Mouse (Mus musculus) hindbrain, postnatal 0 days (tissue): Measurements from ENCODE around the gene Maco1. TPM values are rescaled to one million over a fixed set of nuclear protein-coding genes. Genes with fewer than 3 reads are reported as not detected.

Experiments used
- ATAC-seq: fragments of 200-750 bp; cut with Nextera tagmentation; 2 replicates; pipeline ENCODE4 v1.8.0; 2017; ENCODE audit warnings: mild to moderate bottlenecking, moderate TSS enrichment, moderate library complexity
- DNase-seq: peaks from one replicate; pipeline ENCODE4 v3.0.0-alpha.2; 2015; ENCODE audit warnings: low spot score
- H3K27ac ChIP-seq: fragments of 300-500 bp; sonication (generic); 2 replicates; pipeline ENCODE4 v1.5.1; 2014; ENCODE audit warnings: mild to moderate bottlenecking
- H3K27me3 ChIP-seq: fragments of 300-500 bp; sonication (generic); 2 replicates; pipeline ENCODE4 v1.6.1; 2014; ENCODE audit warnings: low read length, mixed read lengths; ENCODE audit not compliant: insufficient read depth
- H3K36me3 ChIP-seq: fragments of 300-500 bp; sonication (generic); 2 replicates; pipeline ENCODE4 v1.6.1; 2014; ENCODE audit warnings: low read length, mixed read lengths; ENCODE audit not compliant: insufficient read depth
- H3K4me1 ChIP-seq: fragments of 300-500 bp; sonication (generic); 2 replicates; pipeline ENCODE4 v1.6.1; 2014; ENCODE audit warnings: antibody characterized with exemption, low read length, mixed read lengths; ENCODE audit not compliant: insufficient read depth
- H3K4me2 ChIP-seq: fragments of 300-500 bp; sonication (generic); 2 replicates; pipeline ENCODE4 v1.6.1; 2014; ENCODE audit warnings: low read depth, mild to moderate bottlenecking, low read length, moderate library complexity, mixed read lengths
- H3K4me3 ChIP-seq: fragments of 300-500 bp; sonication (generic); 2 replicates; pipeline ENCODE4 v1.5.1; 2014; ENCODE audit warnings: low read length
- H3K9ac ChIP-seq: fragments of 300-500 bp; sonication (generic); replicated peaks from 2 replicates; pipeline ENCODE4 v1.6.1; 2014; ENCODE audit warnings: mild to moderate bottlenecking, low read length, moderate library complexity, mixed read lengths
- H3K9me3 ChIP-seq: fragments of 300-500 bp; sonication (generic); 2 replicates; pipeline ENCODE4 v1.6.1; 2016; ENCODE audit warnings: low read length, mixed read lengths
- CTCF ChIP-seq: IDR thresholded peaks from 2 replicates; pipeline ENCODE4 v1.5.1; 2016; ENCODE audit warnings: antibody characterized with exemption, control low read depth, low read depth
- WGBS: fragments of 180-500 bp; shearing (Covaris S2); extraction: QIAGEN DNeasy Blood & Tissue Kit; methylation state at CpG from one replicate; pipeline ENCODE4 v1.1.7; 2014; 5-methylcytosine and 5-hydroxymethylcytosine counted together
- polyA plus RNA-seq: library from polyadenylated mRNA; unstranded; fragments of >200 nt; fragmentation: Nextera tagmentation; extraction: Ambion mirVana; gene quantifications from 2 replicates; pipeline ENCODE4 v1.2.1, GENCODE M21; 2015
- total RNA-seq: library from RNA; depleted of rRNA; stranded (reverse); fragments of >200 nt; gene quantifications from 2 replicates; pipeline ENCODE4 v1.2.3, GENCODE M21; 2014

Gene Maco1
- total and polyA plus RNA-seq, 2 experiments from 2014 or later: 45.5 to 70.3 TPM

GRCm38 (mm10) chr4:134800693-134801092 lies 52.5 kb downstream of the Maco1 start:
- H3K27ac ChIP-seq: no peak overlapping the region
- no peak overlapping the region for H3K9ac ChIP-seq
- ATAC-seq: no peak
- no peak overlapping the region for H3K4me3 ChIP-seq
- 65% methylated on average over 10 of the region's 10 CpGs for WGBS
- H3K36me3 ChIP-seq: peaks cover 44% of the 10 kb centered on the region
- no peaks in the 10 kb centered on the region for H3K9me3 ChIP-seq
- H3K27me3 ChIP-seq: no peaks in the 10 kb centered on the region
- no peaks in the 10 kb centered on the region for H3K4me1 ChIP-seq
- TF ChIP-seq CTCF: no peak
- no peak for DNase-seq
- H3K4me2 ChIP-seq: no peak overlapping the region

- DNase-seq (no peak), ATAC-seq (no peak)
- no peak overlapping the region for H3K4me2 ChIP-seq
- 76% methylated on average over 8 of the region's 8 CpGs for WGBS
- no peak overlapping the region for H3K9ac ChIP-seq
- no peak overlapping the region for H3K27ac ChIP-seq
- no peaks in the 10 kb centered on the region for H3K9me3 ChIP-seq
- no peak for TF ChIP-seq CTCF
- peaks cover 38% of the 10 kb centered on the region for H3K36me3 ChIP-seq
- H3K27me3 ChIP-seq: no peaks in the 10 kb centered on the region
- no peak overlapping the region for H3K4me3 ChIP-seq
- H3K4me1 ChIP-seq: no peaks in the 10 kb centered on the region
Measured at GRCm38 (mm10) chr4:134800098-134800497, 53.0 kb downstream of the Maco1 start.

- DNase-seq: peak; percentile 82
- Histone ChIP-seq H3K4me2 (no peak overlapping the region), H3K4me1 (no peaks in the 10 kb centered on the region), H3K36me3 (peaks cover 32% of the 10 kb centered on the region; the same call in 1 of the 2 replicates), H3K4me3 (no peak overlapping the region), H3K9me3 (no peaks in the 10 kb centered on the region), H3K9ac (no peak overlapping the region), H3K27ac (no peak overlapping the region), H3K27me3 (no peaks in the 10 kb centered on the region)
- peak; percentile 59; the same call in 1 of the 2 replicates for ATAC-seq
- WGBS: 7% methylated on average over 4 of the region's 4 CpGs
- peak; percentile 98 for TF ChIP-seq CTCF
Measured at GRCm38 (mm10) chr4:134799272-134799671, 53.9 kb downstream of the Maco1 start.

GRCm38 (mm10) chr4:134798861-134799260 lies 54.3 kb downstream of the Maco1 start:
- no peaks in the 10 kb centered on the region for H3K4me1 ChIP-seq
- H3K36me3 ChIP-seq: peaks cover 29% of the 10 kb centered on the region; the same call in 1 of the 2 replicates
- H3K9ac ChIP-seq: no peak overlapping the region
- H3K9me3 ChIP-seq: no peaks in the 10 kb centered on the region
- ATAC-seq (no peak), DNase-seq (no peak)
- 50% methylated on average over 3 of the region's 3 CpGs for WGBS
- no peak overlapping the region for H3K27ac ChIP-seq
- no peaks in the 10 kb centered on the region for H3K27me3 ChIP-seq
- H3K4me3 ChIP-seq: no peak overlapping the region
- TF ChIP-seq CTCF: no peak
- no peak overlapping the region for H3K4me2 ChIP-seq

GRCm38 (mm10) chr4:134797621-134798020 lies 55.5 kb downstream of the Maco1 start:
- Histone ChIP-seq H3K27ac (no peak overlapping the region), H3K4me1 (no peaks in the 10 kb centered on the region), H3K9me3 (no peaks in the 10 kb centered on the region), H3K36me3 (peaks cover 22% of the 10 kb centered on the region; the same call in 1 of the 2 replicates), H3K9ac (no peak overlapping the region), H3K4me2 (no peak overlapping the region), H3K4me3 (no peak overlapping the region), H3K27me3 (no peaks in the 10 kb centered on the region)
- ATAC-seq (no peak), DNase-seq (no peak)
- TF ChIP-seq CTCF: no peak
- 77% methylated on average over 6 of the region's 6 CpGs for whole genome bisulfite sequencing

GRCm38 (mm10) chr4:134796581-134797361 lies 56.4 kb downstream of the Maco1 start:
- Histone ChIP-seq H3K9ac (no peak overlapping the region), H3K4me1 (no peaks in the 10 kb centered on the region), H3K36me3 (peaks cover 14% of the 10 kb centered on the region; the same call in 1 of the 2 replicates), H3K4me3 (no peak overlapping the region), H3K9me3 (no peaks in the 10 kb centered on the region), H3K27me3 (no peaks in the 10 kb centered on the region), H3K4me2 (no peak overlapping the region), H3K27ac (no peak overlapping the region)
- ATAC-seq (no peak), DNase-seq (no peak)
- 32% methylated on average over 7 of the region's 7 CpGs for WGBS
- no peak for TF ChIP-seq CTCF

- no peak overlapping the region for H3K9ac ChIP-seq
Measured at GRCm38 (mm10) chr4:134795819-134796485, 57.2 kb downstream of the Maco1 start.

More at GRCm38 (mm10) chr4:134795819-134796485, 57.2 kb downstream of the Maco1 start:
- Histone ChIP-seq H3K27me3 (no peaks in the 10 kb centered on the region), H3K27ac (no peak overlapping the region), H3K4me2 (no peak overlapping the region), H3K4me3 (no peak overlapping the region), H3K36me3 (peaks cover 9% of the 10 kb centered on the region; the same call in 1 of the 2 replicates), H3K9me3 (no peaks in the 10 kb centered on the region), H3K4me1 (no peaks in the 10 kb centered on the region)
- ATAC-seq (no peak), DNase-seq (no peak)
- TF ChIP-seq CTCF: no peak
- WGBS: 62% methylated on average over 5 of the region's 5 CpGs
